Mouse (Mus musculus) hindbrain, postnatal 0 days (tissue): ENCODE measurements at regions not wholly inside any gene's neighbourhood (a gene's known extent, or its start where the extent isn't known, plus 50 kb on each side); places are given as distances from the start of the nearest gene placed in this dataset.
"Not testable (repeated sequence)": the region's sequence is repeated elsewhere in the genome, so short reads cannot be mapped to it uniquely, and the experiment has no call there.

Experiments
- ATAC-seq: fragments of 200-750 bp; cut with Nextera tagmentation; 2 replicates; pipeline ENCODE4 v1.8.0; 2017; ENCODE audit warnings: mild to moderate bottlenecking, moderate TSS enrichment, moderate library complexity
- DNase-seq: peaks from one replicate; pipeline ENCODE4 v3.0.0-alpha.2; 2015; ENCODE audit warnings: low spot score
- H3K27ac ChIP-seq: fragments of 300-500 bp; sonication (generic); 2 replicates; pipeline ENCODE4 v1.5.1; 2014; ENCODE audit warnings: mild to moderate bottlenecking
- H3K27me3 ChIP-seq: fragments of 300-500 bp; sonication (generic); 2 replicates; pipeline ENCODE4 v1.6.1; 2014; ENCODE audit warnings: low read length, mixed read lengths; ENCODE audit not compliant: insufficient read depth
- H3K36me3 ChIP-seq: fragments of 300-500 bp; sonication (generic); 2 replicates; pipeline ENCODE4 v1.6.1; 2014; ENCODE audit warnings: low read length, mixed read lengths; ENCODE audit not compliant: insufficient read depth
- H3K4me1 ChIP-seq: fragments of 300-500 bp; sonication (generic); 2 replicates; pipeline ENCODE4 v1.6.1; 2014; ENCODE audit warnings: antibody characterized with exemption, low read length, mixed read lengths; ENCODE audit not compliant: insufficient read depth
- H3K4me2 ChIP-seq: fragments of 300-500 bp; sonication (generic); 2 replicates; pipeline ENCODE4 v1.6.1; 2014; ENCODE audit warnings: low read depth, mild to moderate bottlenecking, low read length, moderate library complexity, mixed read lengths
- H3K4me3 ChIP-seq: fragments of 300-500 bp; sonication (generic); 2 replicates; pipeline ENCODE4 v1.5.1; 2014; ENCODE audit warnings: low read length
- H3K9ac ChIP-seq: fragments of 300-500 bp; sonication (generic); replicated peaks from 2 replicates; pipeline ENCODE4 v1.6.1; 2014; ENCODE audit warnings: mild to moderate bottlenecking, low read length, moderate library complexity, mixed read lengths
- H3K9me3 ChIP-seq: fragments of 300-500 bp; sonication (generic); 2 replicates; pipeline ENCODE4 v1.6.1; 2016; ENCODE audit warnings: low read length, mixed read lengths
- CTCF ChIP-seq: IDR thresholded peaks from 2 replicates; pipeline ENCODE4 v1.5.1; 2016; ENCODE audit warnings: antibody characterized with exemption, control low read depth, low read depth
- WGBS: fragments of 180-500 bp; shearing (Covaris S2); extraction: QIAGEN DNeasy Blood & Tissue Kit; methylation state at CpG from one replicate; pipeline ENCODE4 v1.1.7; 2014; 5-methylcytosine and 5-hydroxymethylcytosine counted together

GRCm38 (mm10) chr6:70160442-70160841, 631.6 kb downstream of the Rpia start:
- TF ChIP-seq CTCF = no peak
- no peak for ATAC-seq
- Histone ChIP-seq H3K36me3 (no peaks in the 10 kb centered on the region), H3K9me3 (no peaks in the 10 kb centered on the region), H3K4me3 (no peak overlapping the region), H3K9ac (no peak overlapping the region), H3K27me3 (no peaks in the 10 kb centered on the region), H3K4me1 (no peaks in the 10 kb centered on the region), H3K27ac (no peak overlapping the region), H3K4me2 (no peak overlapping the region)
- no peak for DNase-seq

DNA sequence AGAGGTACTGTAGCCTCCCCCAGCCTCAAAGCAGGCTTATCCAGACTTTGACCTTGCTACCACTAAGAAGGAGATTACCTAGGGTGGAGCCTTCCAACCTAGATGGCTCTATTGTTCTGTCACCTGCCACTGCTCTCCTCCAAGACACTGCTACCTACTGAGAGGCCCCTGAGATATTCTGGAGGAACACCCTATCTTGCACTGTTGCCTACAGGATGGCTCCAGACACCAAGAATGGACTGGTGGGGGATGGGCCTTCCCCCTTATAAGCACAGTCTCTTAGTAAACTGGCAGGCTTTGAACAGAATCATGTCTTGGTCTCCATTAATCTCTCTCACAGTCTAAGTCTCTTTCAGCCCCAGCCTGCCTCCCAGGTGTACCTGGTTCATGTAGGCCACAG, 636.3 kb downstream of the Rpia start:
- DNase-seq, ATAC-seq: not testable (repeated sequence)

GRCm38 (mm10) chr6:70151098-70151838, 640.8 kb downstream of the Rpia start:
- not testable (repeated sequence) for H3K9me3 ChIP-seq, DNase-seq, H3K9ac ChIP-seq, H3K36me3 ChIP-seq, H3K4me1 ChIP-seq, H3K4me3 ChIP-seq, H3K4me2 ChIP-seq, H3K27me3 ChIP-seq, ATAC-seq, H3K27ac ChIP-seq
- WGBS = 84% methylated on average over 2 of the region's 2 CpGs

More for the DNA sequence above, 636.3 kb downstream of the Rpia start:
- not testable (repeated sequence) for H3K4me2 ChIP-seq, H3K27me3 ChIP-seq, H3K27ac ChIP-seq, H3K9me3 ChIP-seq, H3K4me3 ChIP-seq, H3K36me3 ChIP-seq, H3K4me1 ChIP-seq, H3K9ac ChIP-seq

- no peaks in the 10 kb centered on the region for H3K27me3 ChIP-seq
- no peaks in the 10 kb centered on the region for H3K36me3 ChIP-seq
- H3K4me1 ChIP-seq = no peaks in the 10 kb centered on the region
- H3K27ac ChIP-seq = no peak overlapping the region
- TF ChIP-seq CTCF = peak; percentile 57
- no peak overlapping the region for H3K4me2 ChIP-seq
- ATAC-seq = no peak
- H3K9ac ChIP-seq = no peak overlapping the region
- H3K9me3 ChIP-seq = no peaks in the 10 kb centered on the region
- no peak overlapping the region for H3K4me3 ChIP-seq
- DNase-seq = no peak
Measured at GRCm38 (mm10) chr6:70146986-70147385, 645.0 kb downstream of the Rpia start.

DNA sequence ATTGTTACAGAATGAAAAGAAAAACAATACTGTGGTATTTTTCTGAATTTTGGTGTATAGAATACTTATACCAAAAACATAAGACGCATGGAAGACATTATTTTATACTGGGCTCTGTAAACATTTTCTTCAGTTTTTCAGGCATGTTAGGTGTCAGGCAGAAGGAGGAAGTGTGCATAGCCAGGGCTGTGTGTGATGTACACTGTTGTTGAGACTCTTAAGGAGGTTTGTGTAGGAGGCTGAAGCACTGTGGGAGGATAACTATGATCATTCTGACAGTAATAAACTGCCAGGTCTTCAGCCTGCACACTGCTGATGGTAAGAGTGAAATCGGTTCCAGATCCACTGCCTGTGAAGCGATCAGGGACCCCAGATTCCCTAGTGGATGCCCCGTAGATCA, 648.7 kb downstream of the Rpia start:
- WGBS = 80% methylated on average over 4 of the region's 4 CpGs
- not testable (repeated sequence) for H3K4me3 ChIP-seq, DNase-seq, H3K4me2 ChIP-seq, H3K27ac ChIP-seq, H3K36me3 ChIP-seq, H3K27me3 ChIP-seq, H3K9ac ChIP-seq, ATAC-seq, H3K9me3 ChIP-seq, H3K4me1 ChIP-seq

DNA sequence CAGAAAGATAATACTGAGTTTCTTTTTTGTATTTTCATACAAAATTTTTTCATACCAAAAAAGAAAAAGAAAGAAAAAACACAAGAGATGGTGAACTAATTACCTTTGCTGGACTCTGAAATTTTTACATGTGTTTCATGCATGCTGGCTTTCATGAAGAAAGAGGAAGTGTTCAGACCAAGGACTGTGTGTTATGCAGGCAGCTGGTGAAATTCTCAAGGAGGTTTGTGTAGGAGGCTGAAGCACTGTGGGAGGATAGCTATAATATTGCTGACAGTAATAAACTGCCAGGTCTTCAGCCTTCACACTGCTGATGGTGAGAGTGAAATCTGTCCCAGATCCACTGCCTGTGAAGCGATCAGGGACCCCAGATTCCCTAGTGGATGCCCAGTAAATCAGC, 675.2 kb downstream of the Rpia start:
- 53% methylated on average over 1 of the region's 1 CpGs for WGBS
- Histone ChIP-seq H3K36me3 (no peaks in the 10 kb centered on the region), H3K4me3 (no peak overlapping the region), H3K4me2 (no peak overlapping the region), H3K4me1 (no peaks in the 10 kb centered on the region), H3K27me3 (no peaks in the 10 kb centered on the region), H3K9ac (no peak overlapping the region), H3K9me3 (no peaks in the 10 kb centered on the region), H3K27ac (no peak overlapping the region)
- no peak for TF ChIP-seq CTCF
- DNase-seq (no peak), ATAC-seq (no peak)

GRCm38 (mm10) chr6:70111892-70112291, 680.1 kb downstream of the Rpia start:
- Histone ChIP-seq H3K27me3 (no peaks in the 10 kb centered on the region), H3K4me1 (no peaks in the 10 kb centered on the region), H3K27ac (no peak overlapping the region), H3K9ac (no peak overlapping the region), H3K36me3 (no peaks in the 10 kb centered on the region), H3K9me3 (no peaks in the 10 kb centered on the region), H3K4me2 (no peak overlapping the region), H3K4me3 (no peak overlapping the region)
- ATAC-seq (no peak), DNase-seq (no peak)
- no peak for TF ChIP-seq CTCF

GRCm38 (mm10) chr6:70109412-70109811, 682.6 kb downstream of the Rpia start:
- H3K4me1 ChIP-seq, DNase-seq, H3K4me3 ChIP-seq, H3K9me3 ChIP-seq, H3K36me3 ChIP-seq, ATAC-seq, H3K4me2 ChIP-seq, H3K27me3 ChIP-seq, H3K9ac ChIP-seq, H3K27ac ChIP-seq: not testable (repeated sequence)
